16 mouse cellular contexts compared by ENCODE assay signal in the genomic region with DNA sequence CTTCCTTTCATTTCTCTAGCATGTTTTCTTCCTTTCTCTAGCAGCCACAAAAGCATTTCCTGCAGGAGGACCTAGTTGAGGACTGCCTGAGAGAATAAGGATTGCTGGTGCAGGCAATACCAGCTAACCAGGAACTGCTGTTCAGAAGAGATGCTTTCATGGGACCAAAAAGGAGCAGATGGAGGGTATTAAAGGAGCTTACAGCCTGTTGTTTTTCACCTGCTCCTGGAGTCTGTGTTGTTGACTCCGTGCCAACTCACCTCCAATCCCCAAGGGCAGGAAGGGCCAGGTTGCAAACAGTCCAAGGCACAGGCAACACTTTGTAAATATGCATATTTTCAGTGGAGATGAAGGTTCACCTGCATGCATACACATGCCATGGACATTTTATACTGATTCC.
DNase-seq lines count a peak whose midpoint lies in the region; ATAC-seq lines count a peak whose summit lies in the region.
"Had no signal": no experiment of that assay in that cellular context is flagged by ENCODE, and none has a peak within 500 bp of the region (broad histone marks: within the 10 kb centered on the region; RNA-seq: fewer than 3 reads in every experiment).

No protein-coding gene starts in this region.

- ATAC-seq in forebrain, embryonic 14.5 days = 0 out of 2 replicates have a peak, but pooled peaks have one; percentile 50
- ATAC-seq in midbrain, embryonic 13.5 days = no peak
- ATAC-seq: hindbrain, embryonic 16.5 days; Patski had no signal

- H3K4me1 ChIP-seq in forebrain, embryonic 14.5 days (ENCODE audit: control insufficient read depth, insufficient read depth, low read length) = no peaks in the 10 kb centered on the region
- H3K4me1 ChIP-seq in forebrain, embryonic 10.5 days = no peaks in the 10 kb centered on the region
- no peaks in the 10 kb centered on the region for H3K4me1 ChIP-seq in midbrain, embryonic 13.5 days (replicated peaks)
- H3K4me1 ChIP-seq in midbrain, embryonic 10.5 days = no peaks in the 10 kb centered on the region
- H3K4me1 ChIP-seq: neural tube, embryonic 12.5 days had no signal

- DNase-seq in forebrain, embryonic 14.5 days (ENCODE audit: low spot score) = peak; percentile 2
- DNase-seq in forebrain, embryonic 10.5 days (ENCODE audit: extremely low spot score, low spot score) = no peak
- DNase-seq in midbrain, embryonic 10.5 days (ENCODE audit: low spot score) = no peak
- DNase-seq in cerebellum, adult 9-11 months = peak; percentile 43
- peak; percentile 24 for DNase-seq in kidney, postnatal 10 days
- no peak for DNase-seq in neural tube, embryonic 10.5 days (ENCODE audit: extremely low spot score, low spot score)
- DNase-seq in Muller cell, postnatal 12 days (ENCODE audit: inconsistent ontology term) = no peak
- DNase-seq: heart, adult 18-20 months; layer of hippocampus, postnatal 36 days; lung, postnatal 36 days had no signal

- no peak overlapping the region for H3K27ac ChIP-seq in forebrain, embryonic 14.5 days (ENCODE audit: low read depth, low read length)
- H3K27ac ChIP-seq in forebrain, embryonic 10.5 days = no peak overlapping the region
- peak overlapping the region; percentile 39; the same call in 1 of the 2 replicates for H3K27ac ChIP-seq in midbrain, embryonic 13.5 days
- no peak overlapping the region for H3K27ac ChIP-seq in midbrain, embryonic 10.5 days (replicated peaks)
- H3K27ac ChIP-seq: liver, embryonic 14.5 days; neural tube, embryonic 12.5 days had no signal

- no peaks in the 10 kb centered on the region for H3K27me3 ChIP-seq in forebrain, embryonic 14.5 days (replicated peaks; ENCODE audit: control insufficient read depth, insufficient read depth, low read length)
- H3K27me3 ChIP-seq in forebrain, embryonic 10.5 days (ENCODE audit: poor library complexity, severe bottlenecking) = no peaks in the 10 kb centered on the region
- H3K27me3 ChIP-seq in midbrain, embryonic 13.5 days = no peaks in the 10 kb centered on the region
- H3K27me3 ChIP-seq in midbrain, embryonic 10.5 days (ENCODE audit: low read depth, poor library complexity, severe bottlenecking) = no peaks in the 10 kb centered on the region
- H3K27me3 ChIP-seq: neural tube, embryonic 12.5 days; Patski had no signal

- H3K9me3 ChIP-seq in forebrain, embryonic 14.5 days (replicated peaks; ENCODE audit: control insufficient read depth, low read length) = no peaks in the 10 kb centered on the region
- H3K9me3 ChIP-seq in forebrain, embryonic 10.5 days = no peaks in the 10 kb centered on the region
- H3K9me3 ChIP-seq in midbrain, embryonic 13.5 days = no peaks in the 10 kb centered on the region
- H3K9me3 ChIP-seq in midbrain, embryonic 10.5 days (replicated peaks) = no peaks in the 10 kb centered on the region
- H3K9me3 ChIP-seq: neural tube, embryonic 12.5 days had no signal

- no peak overlapping the region for H3K4me3 ChIP-seq in forebrain, embryonic 14.5 days (ENCODE audit: low read depth, low read length)
- H3K4me3 ChIP-seq in forebrain, embryonic 10.5 days = no peak overlapping the region
- H3K4me3 ChIP-seq in midbrain, embryonic 13.5 days (replicated peaks) = no peak overlapping the region
- no peak overlapping the region for H3K4me3 ChIP-seq in midbrain, embryonic 10.5 days
- H3K4me3 ChIP-seq: neural tube, embryonic 12.5 days had no signal

- no peaks in the 10 kb centered on the region for H3K36me3 ChIP-seq in forebrain, embryonic 14.5 days (ENCODE audit: control insufficient read depth, insufficient read depth, low read length)
- H3K36me3 ChIP-seq in forebrain, embryonic 10.5 days (replicated peaks) = no peaks in the 10 kb centered on the region
- H3K36me3 ChIP-seq in midbrain, embryonic 13.5 days = no peaks in the 10 kb centered on the region
- no peaks in the 10 kb centered on the region for H3K36me3 ChIP-seq in midbrain, embryonic 10.5 days
- H3K36me3 ChIP-seq: neural tube, embryonic 12.5 days had no signal

- WGBS in forebrain, embryonic 14.5 days = 68% methylated on average over 1 of the region's 1 CpGs
- 67% methylated on average over 1 of the region's 1 CpGs for WGBS in forebrain, embryonic 10.5 days
- 72% methylated on average over 1 of the region's 1 CpGs for WGBS in midbrain, embryonic 13.5 days
- 70% methylated on average over 1 of the region's 1 CpGs for WGBS in midbrain, embryonic 10.5 days

- no peak overlapping the region for H3K9ac ChIP-seq in forebrain, embryonic 14.5 days (ENCODE audit: low read length)
- no peak overlapping the region for H3K9ac ChIP-seq in midbrain, embryonic 13.5 days (replicated peaks)
- H3K9ac ChIP-seq: liver, embryonic 14.5 days; neural tube, embryonic 12.5 days had no signal

- H3K4me2 ChIP-seq in forebrain, embryonic 14.5 days (ENCODE audit: low read length) = no peak overlapping the region
- H3K4me2 ChIP-seq in midbrain, embryonic 13.5 days (replicated peaks) = no peak overlapping the region
- H3K4me2 ChIP-seq: midbrain, embryonic 11.5 days; neural tube, embryonic 12.5 days had no signal

Comparison
In these comparisons a context has a peak if more than half of its experiments do, and no peak if none do; other contexts are left out.
1. DNase-seq: peak in forebrain, embryonic 14.5 days (single experiment), cerebellum, adult 9-11 months (single experiment) and kidney, postnatal 10 days (single experiment); none in forebrain, embryonic 10.5 days (single experiment), midbrain, embryonic 10.5 days (single experiment), neural tube, embryonic 10.5 days (single experiment) and Muller cell, postnatal 12 days (single experiment).